Mouse (Mus musculus) stomach, adult 2 months (tissue): ENCODE data around the gene Tsc22d1. TPM values are rescaled to one million over a fixed set of nuclear protein-coding genes. Genes with fewer than 3 reads are reported as not detected.

Experiments used
- polyA plus RNA-seq: library from polyadenylated mRNA; depleted of rRNA; stranded (reverse); fragments of >200 nt; gene quantifications from 2 replicates; pipeline ENCODE4 v1.2.3, GENCODE M21; 2012; rRNA removed

The Tsc22d1 gene
- polyA plus RNA-seq: 88.4 and 100 TPM in 2 replicates

DNA sequence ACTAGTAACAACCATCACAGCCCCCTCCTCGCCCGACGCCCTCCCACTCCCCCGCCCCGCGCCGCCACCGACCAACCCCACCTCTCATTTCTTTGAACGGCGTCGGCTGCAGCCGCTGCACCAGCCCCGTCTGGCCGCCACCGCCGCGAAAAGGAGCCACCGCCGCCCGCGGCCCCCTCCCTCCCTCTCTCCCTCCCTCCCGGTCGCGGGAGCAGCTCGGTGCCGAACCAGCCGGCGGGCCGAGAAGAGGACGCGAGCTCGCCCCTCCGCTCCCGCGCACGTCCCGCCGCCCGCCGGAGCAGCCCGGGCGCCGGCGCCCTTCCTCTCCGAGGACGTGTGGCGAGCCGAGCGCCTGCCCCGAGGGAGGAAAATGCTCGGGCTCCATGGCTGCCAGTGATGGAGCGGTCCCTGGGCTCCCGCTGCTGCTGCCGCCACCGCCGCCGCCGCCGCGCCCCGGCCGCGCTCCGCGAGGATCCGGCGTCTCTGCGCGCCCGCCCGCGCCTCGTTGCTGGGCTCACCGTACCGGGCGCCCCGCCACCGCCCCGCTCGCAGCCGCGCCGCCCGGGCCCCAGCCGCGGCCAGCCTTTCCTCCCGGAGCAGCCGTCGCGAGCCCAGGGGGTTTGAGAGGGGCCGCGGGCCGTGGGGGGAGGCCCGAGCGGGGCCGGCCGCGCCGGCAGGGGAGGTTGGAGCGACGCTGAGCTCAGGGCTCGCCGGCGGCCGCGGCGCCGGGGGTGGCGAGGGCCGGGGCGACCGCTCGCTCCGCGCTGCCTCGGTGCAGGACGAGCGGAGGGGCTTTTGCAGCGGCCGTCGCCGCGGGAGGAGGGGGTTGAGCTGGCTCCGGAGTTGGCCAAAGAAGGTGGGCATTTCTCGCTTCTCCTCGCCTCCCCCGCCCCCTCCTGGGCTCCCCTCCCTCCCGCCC is at the start of gene Tsc22d1:
Gene Tsc22d1 (plus strand): TSS at position 100 of the 919 bp plus-strand sequence.

DNA sequence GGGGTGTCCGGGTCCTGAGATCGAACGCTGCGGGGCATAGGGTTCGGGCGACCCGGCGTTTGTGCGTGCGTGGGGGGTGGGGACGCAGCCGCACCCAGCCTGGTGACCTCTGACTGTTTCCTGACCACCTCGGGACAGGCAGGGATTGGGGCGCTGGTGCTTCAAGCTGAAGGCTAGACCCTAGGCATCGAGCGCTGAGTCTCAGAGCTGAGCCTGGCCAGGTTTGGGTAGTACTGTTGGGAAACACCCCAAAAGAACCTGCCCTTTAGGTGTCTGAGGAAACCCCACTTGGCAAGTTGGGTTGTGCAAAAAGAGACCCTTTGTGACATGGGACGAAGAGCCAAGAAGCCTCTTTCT is 142.1 kb downstream of the Tsc22d1 start, which contains the start of gene Serp2:
Gene Serp2 (minus strand): TSS at position 38 of the 357 bp plus-strand sequence.

Other genes starting within 250 kb of the Tsc22d1 start
- gene Serp2, start 141.9 kb downstream of the Tsc22d1 start, polyA plus RNA-seq: 1.6 and 2.8 TPM in 2 replicates